Mouse (Mus musculus): ENCODE results near the gene Fcgr2b. TPM values are rescaled to one million over a fixed set of nuclear protein-coding genes. Genes with fewer than 3 reads are reported as not detected.
A peak's percentile ranks its signal among the peaks of the same experiment; 100 is the strongest.
"Not testable (repeated sequence)": the region's sequence is repeated elsewhere in the genome, so short reads cannot be mapped to it uniquely, and the experiment has no call there.

Fcgr2b gene
- polyA plus RNA-seq, 1 experiment from 2014 or later: 1.4 TPM

DNA sequence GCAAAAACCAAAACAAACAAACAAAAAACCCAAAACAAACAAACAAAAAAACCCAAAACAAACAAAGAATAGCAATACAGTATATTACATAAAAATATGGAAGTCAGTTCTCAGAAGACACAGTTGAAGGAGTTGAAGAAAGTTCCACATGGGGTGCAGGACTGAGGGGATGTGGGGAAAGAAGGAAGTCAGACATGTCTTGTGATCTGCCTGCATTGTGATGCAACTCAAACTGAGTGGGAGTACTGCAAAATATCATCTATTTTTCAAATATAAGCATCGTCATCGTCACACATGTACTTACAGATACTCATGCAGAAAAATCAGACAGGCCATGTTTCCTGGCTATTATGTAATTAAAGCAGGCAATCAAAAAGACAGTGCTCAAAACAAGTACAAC is 23.2 kb downstream of the Fcgr2b start:
- Histone ChIP-seq H3K9me3 (ENCODE audit: control insufficient read depth, low read length) (no peaks in the 10 kb centered on the region), H3K4me2 (ENCODE audit: low read length) (no peak overlapping the region), H3K9ac (replicated peaks; ENCODE audit: low read length) (no peak overlapping the region), H3K27ac (replicated peaks; ENCODE audit: low read depth, low read length) (no peak overlapping the region), H3K4me1 (ENCODE audit: control insufficient read depth, insufficient read depth, low read length) (no peaks in the 10 kb centered on the region), H3K4me3 (replicated peaks; ENCODE audit: low read depth, low read length) (no peak overlapping the region), H3K27me3 (ENCODE audit: control insufficient read depth, insufficient read depth, low read length) (no peaks in the 10 kb centered on the region), H3K36me3 (ENCODE audit: control insufficient read depth, insufficient read depth, low read length) (no peaks in the 10 kb centered on the region)
- WGBS: 91% methylated on average over 2 of the region's 2 CpGs
- ATAC-seq (ENCODE audit: low FRiP score, low TSS enrichment) (no peak), DNase-seq (no peak)

DNA sequence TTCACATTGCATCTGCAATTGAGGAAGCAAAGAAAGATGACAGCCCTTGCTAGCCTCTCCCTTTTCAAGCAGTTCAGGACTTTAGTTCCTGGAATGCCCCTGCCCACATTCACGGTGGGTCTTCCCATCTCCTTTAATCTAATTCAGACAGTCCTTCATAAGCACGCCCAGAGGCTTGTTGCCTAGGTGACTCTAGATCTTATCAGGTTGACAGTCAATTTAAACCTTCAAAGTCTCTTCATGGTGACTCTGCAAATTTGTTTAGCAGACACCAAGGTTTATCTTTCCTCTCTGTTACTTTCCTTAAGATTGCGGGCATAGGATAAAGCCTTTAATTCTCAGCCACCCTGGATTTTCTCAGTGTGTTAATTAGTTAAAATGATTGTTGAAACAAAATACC is 25.6 kb downstream of the Fcgr2b start:
- Histone ChIP-seq H3K27me3 (ENCODE audit: control insufficient read depth, insufficient read depth, low read length) (no peaks in the 10 kb centered on the region), H3K9me3 (ENCODE audit: control insufficient read depth, low read length) (peaks cover 4% of the 10 kb centered on the region; the same call in 1 of the 2 replicates), H3K36me3 (ENCODE audit: control insufficient read depth, insufficient read depth, low read length) (no peaks in the 10 kb centered on the region), H3K4me1 (ENCODE audit: control insufficient read depth, insufficient read depth, low read length) (no peaks in the 10 kb centered on the region), H3K4me3 (replicated peaks; ENCODE audit: low read depth, low read length) (no peak overlapping the region), H3K27ac (replicated peaks; ENCODE audit: low read depth, low read length) (no peak overlapping the region), H3K4me2 (ENCODE audit: low read length) (no peak overlapping the region), H3K9ac (replicated peaks; ENCODE audit: low read length) (no peak overlapping the region)
- 53% methylated on average over 3 of the region's 3 CpGs for WGBS
- no peak for ATAC-seq (ENCODE audit: low FRiP score, low TSS enrichment)
- peak; percentile 4 for DNase-seq

- not testable (repeated sequence) for H3K4me1 ChIP-seq (ENCODE audit: control insufficient read depth, insufficient read depth, low read length); H3K27me3 ChIP-seq (ENCODE audit: control insufficient read depth, insufficient read depth, low read length); H3K4me2 ChIP-seq (ENCODE audit: low read length); DNase-seq; H3K9ac ChIP-seq (replicated peaks; ENCODE audit: low read length); ATAC-seq (ENCODE audit: low FRiP score, low TSS enrichment); H3K4me3 ChIP-seq (replicated peaks; ENCODE audit: low read depth, low read length); H3K27ac ChIP-seq (replicated peaks; ENCODE audit: low read depth, low read length); H3K36me3 ChIP-seq (ENCODE audit: control insufficient read depth, insufficient read depth, low read length); H3K9me3 ChIP-seq (ENCODE audit: control insufficient read depth, low read length)
- 94% methylated on average over 5 of the region's 9 CpGs for WGBS
Observed at GRCm38 (mm10) chr1:170944908-170945307, 31.4 kb downstream of the Fcgr2b start.

- not testable (repeated sequence) for H3K4me2 ChIP-seq (ENCODE audit: low read length); H3K27me3 ChIP-seq (ENCODE audit: control insufficient read depth, insufficient read depth, low read length); DNase-seq; H3K9me3 ChIP-seq (ENCODE audit: control insufficient read depth, low read length); H3K36me3 ChIP-seq (ENCODE audit: control insufficient read depth, insufficient read depth, low read length); H3K27ac ChIP-seq (replicated peaks; ENCODE audit: low read depth, low read length); ATAC-seq (ENCODE audit: low FRiP score, low TSS enrichment); H3K4me3 ChIP-seq (replicated peaks; ENCODE audit: low read depth, low read length); H3K9ac ChIP-seq (replicated peaks; ENCODE audit: low read length); H3K4me1 ChIP-seq (ENCODE audit: control insufficient read depth, insufficient read depth, low read length)
- WGBS: 96% methylated on average over 9 of the region's 9 CpGs
Observed at GRCm38 (mm10) chr1:170944151-170944550, 32.2 kb downstream of the Fcgr2b start.

- H3K4me2 ChIP-seq (ENCODE audit: low read length): no peak overlapping the region
- H3K9ac ChIP-seq (replicated peaks; ENCODE audit: low read length): no peak overlapping the region
- no peaks in the 10 kb centered on the region for H3K4me1 ChIP-seq (ENCODE audit: control insufficient read depth, insufficient read depth, low read length)
- DNase-seq (no peak), ATAC-seq (ENCODE audit: low FRiP score, low TSS enrichment) (no peak)
- 88% methylated on average over 12 of the region's 12 CpGs for WGBS
- no peaks in the 10 kb centered on the region for H3K27me3 ChIP-seq (ENCODE audit: control insufficient read depth, insufficient read depth, low read length)
- H3K36me3 ChIP-seq (ENCODE audit: control insufficient read depth, insufficient read depth, low read length): no peaks in the 10 kb centered on the region
- H3K9me3 ChIP-seq (ENCODE audit: control insufficient read depth, low read length): peaks cover 6% of the 10 kb centered on the region; the same call in 1 of the 2 replicates
- H3K4me3 ChIP-seq (replicated peaks; ENCODE audit: low read depth, low read length): no peak overlapping the region
- H3K27ac ChIP-seq (replicated peaks; ENCODE audit: low read depth, low read length): no peak overlapping the region
Observed at GRCm38 (mm10) chr1:170939255-170939654, 37.1 kb downstream of the Fcgr2b start.

DNA sequence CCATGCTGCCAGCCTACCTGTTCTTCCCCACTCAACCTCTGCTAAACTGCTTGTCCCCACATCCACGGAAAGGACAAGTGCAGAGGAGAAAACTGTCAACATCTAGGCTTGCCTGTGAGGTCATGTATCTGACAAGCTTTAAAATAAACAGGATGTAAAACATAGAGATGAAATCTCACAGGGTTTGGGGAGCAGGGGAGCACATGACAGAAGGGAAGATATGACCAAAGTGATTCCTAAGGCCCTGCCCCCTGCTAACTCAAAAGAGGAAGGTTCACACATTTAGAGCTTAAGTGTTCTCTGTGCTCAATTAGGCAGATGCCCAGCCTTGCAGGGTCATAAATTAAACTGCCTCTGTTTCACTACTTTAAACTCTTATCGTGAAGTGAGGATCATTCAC is 42.0 kb downstream of the Fcgr2b start:
- Histone ChIP-seq H3K36me3 (ENCODE audit: control insufficient read depth, insufficient read depth, low read length) (no peaks in the 10 kb centered on the region), H3K4me2 (ENCODE audit: low read length) (no peak overlapping the region), H3K27ac (replicated peaks; ENCODE audit: low read depth, low read length) (no peak overlapping the region), H3K4me3 (replicated peaks; ENCODE audit: low read depth, low read length) (no peak overlapping the region), H3K27me3 (ENCODE audit: control insufficient read depth, insufficient read depth, low read length) (no peaks in the 10 kb centered on the region), H3K9me3 (ENCODE audit: control insufficient read depth, low read length) (no peaks in the 10 kb centered on the region), H3K4me1 (ENCODE audit: control insufficient read depth, insufficient read depth, low read length) (no peaks in the 10 kb centered on the region), H3K9ac (replicated peaks; ENCODE audit: low read length) (no peak overlapping the region)
- WGBS: 89% methylated on average over 2 of the region's 2 CpGs
- DNase-seq (no peak), ATAC-seq (ENCODE audit: low FRiP score, low TSS enrichment) (no peak)

DNA sequence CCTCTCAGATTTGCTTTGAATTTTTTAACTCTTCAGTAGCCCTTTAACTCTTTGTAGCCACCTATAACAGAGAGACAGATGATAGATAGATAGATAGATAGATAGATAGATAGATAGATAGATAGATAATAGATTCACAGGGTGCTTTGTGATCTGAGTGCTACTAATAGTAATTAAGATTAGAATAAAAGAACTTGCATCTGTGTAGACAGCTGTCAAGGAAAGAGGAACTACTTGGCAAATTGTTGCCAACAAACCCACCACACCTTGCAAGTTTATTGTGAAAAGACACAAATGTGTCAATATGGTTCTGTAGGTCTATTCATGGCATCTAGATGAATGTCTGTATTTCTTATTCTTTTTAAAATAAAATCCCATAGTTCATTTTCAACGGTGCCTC is 42.4 kb downstream of the Fcgr2b start:
- ATAC-seq (ENCODE audit: low FRiP score, low TSS enrichment): no peak
- Histone ChIP-seq H3K27ac (replicated peaks; ENCODE audit: low read depth, low read length) (no peak overlapping the region), H3K36me3 (ENCODE audit: control insufficient read depth, insufficient read depth, low read length) (no peaks in the 10 kb centered on the region), H3K4me1 (ENCODE audit: control insufficient read depth, insufficient read depth, low read length) (no peaks in the 10 kb centered on the region), H3K27me3 (ENCODE audit: control insufficient read depth, insufficient read depth, low read length) (no peaks in the 10 kb centered on the region), H3K4me3 (replicated peaks; ENCODE audit: low read depth, low read length) (no peak overlapping the region), H3K4me2 (ENCODE audit: low read length) (no peak overlapping the region), H3K9me3 (ENCODE audit: control insufficient read depth, low read length) (no peaks in the 10 kb centered on the region), H3K9ac (replicated peaks; ENCODE audit: low read length) (no peak overlapping the region)
- DNase-seq: no peak
- WGBS: 87% methylated on average over 1 of the region's 1 CpGs

- H3K4me2 ChIP-seq (ENCODE audit: low read length): no peak overlapping the region
- no peaks in the 10 kb centered on the region for H3K4me1 ChIP-seq (ENCODE audit: control insufficient read depth, insufficient read depth, low read length)
- 79% methylated on average over 6 of the region's 6 CpGs for WGBS
- no peaks in the 10 kb centered on the region for H3K9me3 ChIP-seq (ENCODE audit: control insufficient read depth, low read length)
- DNase-seq (no peak), ATAC-seq (ENCODE audit: low FRiP score, low TSS enrichment) (no peak)
- H3K4me3 ChIP-seq (replicated peaks; ENCODE audit: low read depth, low read length): no peak overlapping the region
- H3K27ac ChIP-seq (replicated peaks; ENCODE audit: low read depth, low read length): no peak overlapping the region
- no peak overlapping the region for H3K9ac ChIP-seq (replicated peaks; ENCODE audit: low read length)
- no peaks in the 10 kb centered on the region for H3K27me3 ChIP-seq (ENCODE audit: control insufficient read depth, insufficient read depth, low read length)
- H3K36me3 ChIP-seq (ENCODE audit: control insufficient read depth, insufficient read depth, low read length): no peaks in the 10 kb centered on the region
Observed at GRCm38 (mm10) chr1:170933386-170933920, 42.9 kb downstream of the Fcgr2b start.

- ATAC-seq (ENCODE audit: low FRiP score, low TSS enrichment) (no peak), DNase-seq (no peak)
- Histone ChIP-seq H3K4me1 (ENCODE audit: control insufficient read depth, insufficient read depth, low read length) (no peaks in the 10 kb centered on the region), H3K27ac (replicated peaks; ENCODE audit: low read depth, low read length) (no peak overlapping the region), H3K27me3 (ENCODE audit: control insufficient read depth, insufficient read depth, low read length) (no peaks in the 10 kb centered on the region), H3K9me3 (ENCODE audit: control insufficient read depth, low read length) (no peaks in the 10 kb centered on the region), H3K4me2 (ENCODE audit: low read length) (no peak overlapping the region), H3K9ac (replicated peaks; ENCODE audit: low read length) (no peak overlapping the region), H3K4me3 (replicated peaks; ENCODE audit: low read depth, low read length) (no peak overlapping the region), H3K36me3 (ENCODE audit: control insufficient read depth, insufficient read depth, low read length) (no peaks in the 10 kb centered on the region)
- WGBS: 91% methylated on average over 3 of the region's 3 CpGs
Observed at GRCm38 (mm10) chr1:170932043-170932442, 44.3 kb downstream of the Fcgr2b start.

Data from midbrain, embryonic 14.5 days (tissue).